Mouse (Mus musculus): ENCODE measurements around the gene Gm17364. TPM values are rescaled to one million over a fixed set of nuclear protein-coding genes. Genes with fewer than 3 reads are reported as not detected.
A peak's percentile ranks its signal among the peaks of the same experiment; 100 is the strongest.

Gene Gm17364
- total and polyA plus RNA-seq, 2 experiments from 2014 or later = not detected

GRCm38 (mm10) chr13:41298533-41298932 lies 24.8 kb upstream of the Gm17364 start:
- peak; percentile 26; the same call in 1 of the 2 replicates for TF ChIP-seq CTCF (IDR thresholded peaks at IDR 0.05)

GRCm38 (mm10) chr13:41296396-41296795 lies 22.6 kb upstream of the Gm17364 start:
- no peak for ATAC-seq (ENCODE audit: low FRiP score)
- no peaks in the 10 kb centered on the region for H3K9me3 ChIP-seq (ENCODE audit: low read length)
- WGBS = 42% methylated on average over 10 of the region's 10 CpGs
- no peak overlapping the region for H3K4me3 ChIP-seq (ENCODE audit: low read depth, low read length)
- H3K27ac ChIP-seq (ENCODE audit: low read depth, low read length) = no peak overlapping the region
- no peaks in the 10 kb centered on the region for H3K27me3 ChIP-seq (ENCODE audit: insufficient read depth, low read length)
- peak; percentile 54 for DNase-seq (ENCODE audit: low spot score)
- TF ChIP-seq CTCF (IDR thresholded peaks at IDR 0.05) = no peak; the same call in 1 of the 2 replicates
- no peak overlapping the region for H3K9ac ChIP-seq (replicated peaks; ENCODE audit: low read length, poor library complexity, severe bottlenecking)
- no peaks in the 10 kb centered on the region for H3K36me3 ChIP-seq (ENCODE audit: insufficient read depth, low read length)
- H3K4me2 ChIP-seq (ENCODE audit: low read depth, low read length, poor library complexity, severe bottlenecking) = peak overlapping the region; percentile 3; the same call in 1 of the 2 replicates
- no peaks in the 10 kb centered on the region for H3K4me1 ChIP-seq (ENCODE audit: insufficient read depth, low read length)

More at GRCm38 (mm10) chr13:41298533-41298932, 24.8 kb upstream of the Gm17364 start:
- Histone ChIP-seq H3K4me1 (ENCODE audit: insufficient read depth, low read length) (no peaks in the 10 kb centered on the region), H3K4me3 (ENCODE audit: low read depth, low read length) (no peak overlapping the region), H3K9ac (replicated peaks; ENCODE audit: low read length, poor library complexity, severe bottlenecking) (no peak overlapping the region), H3K27me3 (ENCODE audit: insufficient read depth, low read length) (no peaks in the 10 kb centered on the region), H3K27ac (ENCODE audit: low read depth, low read length) (no peak overlapping the region), H3K36me3 (ENCODE audit: insufficient read depth, low read length) (no peaks in the 10 kb centered on the region), H3K4me2 (ENCODE audit: low read depth, low read length, poor library complexity, severe bottlenecking) (no peak overlapping the region), H3K9me3 (ENCODE audit: low read length) (no peaks in the 10 kb centered on the region)
- DNase-seq (ENCODE audit: low spot score) (no peak), ATAC-seq (ENCODE audit: low FRiP score) (no peak)
- WGBS = 38% methylated on average over 2 of the region's 2 CpGs

- H3K27me3 ChIP-seq (ENCODE audit: insufficient read depth, low read length) = no peaks in the 10 kb centered on the region
- H3K4me2 ChIP-seq (ENCODE audit: low read depth, low read length, poor library complexity, severe bottlenecking) = no peak overlapping the region
- no peaks in the 10 kb centered on the region for H3K9me3 ChIP-seq (ENCODE audit: low read length)
- H3K4me1 ChIP-seq (ENCODE audit: insufficient read depth, low read length) = no peaks in the 10 kb centered on the region
- DNase-seq (ENCODE audit: low spot score) (no peak), ATAC-seq (ENCODE audit: low FRiP score) (no peak)
- TF ChIP-seq CTCF (IDR thresholded peaks at IDR 0.05) = no peak
- H3K27ac ChIP-seq (ENCODE audit: low read depth, low read length) = no peak overlapping the region
- WGBS = 67% methylated on average over 6 of the region's 6 CpGs
- H3K36me3 ChIP-seq (ENCODE audit: insufficient read depth, low read length) = no peaks in the 10 kb centered on the region
- H3K9ac ChIP-seq (replicated peaks; ENCODE audit: low read length, poor library complexity, severe bottlenecking) = no peak overlapping the region
- H3K4me3 ChIP-seq (ENCODE audit: low read depth, low read length) = no peak overlapping the region
These were observed 22.1 kb upstream of the Gm17364 start for GRCm38 (mm10) chr13:41295886-41296285.

GRCm38 (mm10) chr13:41293595-41293994 lies 19.8 kb upstream of the Gm17364 start:
- no peak for DNase-seq (ENCODE audit: low spot score)
- Histone ChIP-seq H3K4me3 (ENCODE audit: low read depth, low read length) (no peak overlapping the region), H3K27ac (ENCODE audit: low read depth, low read length) (no peak overlapping the region), H3K4me1 (ENCODE audit: insufficient read depth, low read length) (no peaks in the 10 kb centered on the region), H3K36me3 (ENCODE audit: insufficient read depth, low read length) (no peaks in the 10 kb centered on the region), H3K9ac (replicated peaks; ENCODE audit: low read length, poor library complexity, severe bottlenecking) (no peak overlapping the region), H3K9me3 (ENCODE audit: low read length) (no peaks in the 10 kb centered on the region), H3K4me2 (ENCODE audit: low read depth, low read length, poor library complexity, severe bottlenecking) (no peak overlapping the region), H3K27me3 (ENCODE audit: insufficient read depth, low read length) (no peaks in the 10 kb centered on the region)
- ATAC-seq (ENCODE audit: low FRiP score) = no peak
- 50% methylated on average over 5 of the region's 5 CpGs for WGBS
- TF ChIP-seq CTCF (IDR thresholded peaks at IDR 0.05) = no peak

GRCm38 (mm10) chr13:41291466-41291974 lies 17.7 kb upstream of the Gm17364 start:
- no peak overlapping the region for H3K27ac ChIP-seq (ENCODE audit: low read depth, low read length)
- H3K4me3 ChIP-seq (ENCODE audit: low read depth, low read length) = no peak overlapping the region
- no peaks in the 10 kb centered on the region for H3K27me3 ChIP-seq (ENCODE audit: insufficient read depth, low read length)
- H3K9me3 ChIP-seq (ENCODE audit: low read length) = no peaks in the 10 kb centered on the region
- ATAC-seq (ENCODE audit: low FRiP score) (no peak), DNase-seq (ENCODE audit: low spot score) (no peak)
- no peaks in the 10 kb centered on the region for H3K4me1 ChIP-seq (ENCODE audit: insufficient read depth, low read length)
- H3K36me3 ChIP-seq (ENCODE audit: insufficient read depth, low read length) = no peaks in the 10 kb centered on the region
- H3K9ac ChIP-seq (replicated peaks; ENCODE audit: low read length, poor library complexity, severe bottlenecking) = no peak overlapping the region
- no peak for TF ChIP-seq CTCF (IDR thresholded peaks at IDR 0.05)
- H3K4me2 ChIP-seq (ENCODE audit: low read depth, low read length, poor library complexity, severe bottlenecking) = no peak overlapping the region
- 86% methylated on average over 4 of the region's 4 CpGs for WGBS

- Histone ChIP-seq H3K27me3 (ENCODE audit: insufficient read depth, low read length) (no peaks in the 10 kb centered on the region), H3K36me3 (ENCODE audit: insufficient read depth, low read length) (no peaks in the 10 kb centered on the region), H3K4me1 (ENCODE audit: insufficient read depth, low read length) (no peaks in the 10 kb centered on the region), H3K9me3 (ENCODE audit: low read length) (no peaks in the 10 kb centered on the region), H3K4me3 (ENCODE audit: low read depth, low read length) (no peak overlapping the region), H3K4me2 (ENCODE audit: low read depth, low read length, poor library complexity, severe bottlenecking) (no peak overlapping the region), H3K27ac (ENCODE audit: low read depth, low read length) (no peak overlapping the region), H3K9ac (replicated peaks; ENCODE audit: low read length, poor library complexity, severe bottlenecking) (no peak overlapping the region)
- ATAC-seq (ENCODE audit: low FRiP score) = no peak
- no peak for DNase-seq (ENCODE audit: low spot score)
- no peak for TF ChIP-seq CTCF (IDR thresholded peaks at IDR 0.05)
- WGBS = 65% methylated on average over 3 of the region's 3 CpGs
These were observed 12.5 kb upstream of the Gm17364 start for GRCm38 (mm10) chr13:41286285-41286684.

Measured in midbrain, postnatal 0 days (tissue).